Mouse (Mus musculus) layer of hippocampus, adult 6 months (tissue): ENCODE results near the gene 2610028H24Rik. TPM values are rescaled to one million over a fixed set of nuclear protein-coding genes. Genes with fewer than 3 reads are reported as not detected.

ENCODE experiments used
- long read RNA-seq, 2 experiments: library from polyadenylated mRNA; unstranded; transcript quantifications; one replicate each; pipeline ENCODE4 v2.0.0; 2019 to 2020
- polyA plus RNA-seq: library from polyadenylated mRNA; unstranded; fragments of <200 nt; fragmentation: Nextera tagmentation; gene quantifications from 2 replicates; pipeline ENCODE4 v1.2.3, GENCODE M21; 2021

Gene 2610028H24Rik
- polyA plus RNA-seq, result 0.30 TPM in 2 replicates
- long read RNA-seq, experiment 1, result 0 reads
- long read RNA-seq, experiment 2, result 0 reads

GRCm38 (mm10) chr10:76448851-76449250, at the start of gene 2610028H24Rik:
2610028H24Rik (plus strand) TSS chr10:76449081.

GRCm38 (mm10) chr10:76440281-76440680, 8.6 kb upstream of the 2610028H24Rik start, which contains the start of gene AC141477.1:
AC141477.1 (minus strand) TSS chr10:76440444.

GRCm38 (mm10) chr10:76442178-76443088, 6.4 kb upstream of the 2610028H24Rik start, which contains the start of gene Pcnt:
Pcnt (minus strand) TSS chr10:76442786.

GRCm38 (mm10) chr10:76468203-76469162, 19.6 kb downstream of the 2610028H24Rik start, which contains the start of the genes Mcm3ap and Ybey:
Mcm3ap (plus strand) TSS chr10:76468927.
Ybey (minus strand) TSS chr10:76469114.

Other genes with a start within 250 kb of the 2610028H24Rik start
- 111 and 112 TPM in 2 replicates for gene Prmt2, start 211.2 kb upstream of the 2610028H24Rik start, polyA plus RNA-seq
- 109 and 151 TPM in 2 replicates for gene S100b, start 195.2 kb upstream of the 2610028H24Rik start, polyA plus RNA-seq
- 29.7 and 36.3 TPM in 2 replicates for gene Dip2a, start 103.8 kb upstream of the 2610028H24Rik start, polyA plus RNA-seq
- not detected in 2 replicates for gene AC141477.1, start 8.6 kb upstream of the 2610028H24Rik start, polyA plus RNA-seq
- gene Pcnt, start 6.3 kb upstream of the 2610028H24Rik start, polyA plus RNA-seq, result 5.8 and 11.4 TPM in 2 replicates
- gene Mcm3ap, start 19.8 kb downstream of the 2610028H24Rik start, polyA plus RNA-seq, result 18.7 and 19.0 TPM in 2 replicates
- 3.4 and 3.9 TPM in 2 replicates for gene Ybey, start 20.0 kb downstream of the 2610028H24Rik start, polyA plus RNA-seq
- 11.4 and 16.8 TPM in 2 replicates for gene Lss, start 82.5 kb downstream of the 2610028H24Rik start, polyA plus RNA-seq
- gene Spatc1l, start 113.2 kb downstream of the 2610028H24Rik start, polyA plus RNA-seq, result not detected in 2 replicates
- not detected in 2 replicates for gene Ftcd, start 126.6 kb downstream of the 2610028H24Rik start, polyA plus RNA-seq
- 0.55 and 0.68 TPM in 2 replicates for gene Col6a2, start 174.5 kb downstream of the 2610028H24Rik start, polyA plus RNA-seq